Mouse (Mus musculus): Measurements from ENCODE around the gene Pnmt. TPM values are rescaled to one million over a fixed set of nuclear protein-coding genes. Genes with fewer than 3 reads are reported as not detected.

The Pnmt gene
- polyA plus RNA-seq, 1 experiment from 2014 or later, result not detected

DNA sequence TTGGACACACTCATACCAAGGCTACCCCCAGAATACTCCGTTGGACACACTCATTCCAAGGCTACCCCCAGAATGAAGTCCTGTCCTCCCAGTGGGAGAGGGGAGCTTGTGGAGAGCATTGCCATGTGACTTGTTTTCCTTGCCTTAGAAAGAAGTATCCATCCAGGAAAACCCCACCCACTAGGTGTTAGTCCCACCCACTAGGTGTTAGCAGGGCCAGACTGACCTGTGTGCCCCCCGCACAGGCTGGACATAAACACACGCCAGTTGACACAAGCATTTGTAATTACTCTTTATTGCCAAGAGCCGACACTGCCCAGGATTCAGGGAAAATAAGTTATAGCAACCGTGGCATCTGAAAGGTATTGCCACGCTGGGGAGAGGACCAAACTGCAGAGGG, 51.2 kb downstream of the Pnmt start:
- H3K36me3 ChIP-seq, result peaks cover 13% of the 10 kb centered on the region
- H3K4me1 ChIP-seq (replicated peaks), result peaks cover 7% of the 10 kb centered on the region; the same call in 1 of the 2 replicates
- no peak for ATAC-seq
- no peaks in the 10 kb centered on the region for H3K27me3 ChIP-seq (replicated peaks)
- H3K4me2 ChIP-seq (replicated peaks), result peak overlapping the region; percentile 92
- 68% methylated on average over 6 of the region's 6 CpGs for WGBS
- H3K9me3 ChIP-seq, result no peaks in the 10 kb centered on the region
- H3K4me3 ChIP-seq (replicated peaks), result no peak overlapping the region
- H3K27ac ChIP-seq, result no peak overlapping the region
- no peak overlapping the region for H3K9ac ChIP-seq

Other genes starting within 250 kb of the Pnmt start
- gene Fbxl20, start 236.0 kb upstream of the Pnmt start, polyA plus RNA-seq (2015; fragmentation: Nextera tagmentation; extraction: Ambion mirVana), result 10.4 and 14.9 TPM in 2 replicates
- 53.6 and 63.0 TPM in 2 replicates for gene Med1, start 193.2 kb upstream of the Pnmt start, polyA plus RNA-seq (2015; fragmentation: Nextera tagmentation; extraction: Ambion mirVana)
- 8.5 and 9.4 TPM in 2 replicates for gene Cdk12, start 183.4 kb upstream of the Pnmt start, polyA plus RNA-seq (2015; fragmentation: Nextera tagmentation; extraction: Ambion mirVana)
- gene Neurod2, start 56.8 kb upstream of the Pnmt start, polyA plus RNA-seq (2015; fragmentation: Nextera tagmentation; extraction: Ambion mirVana), result 0.09 TPM in 2 replicates
- 52.2 and 68.9 TPM in 2 replicates for gene Ppp1r1b, start 38.0 kb upstream of the Pnmt start, polyA plus RNA-seq (2015; fragmentation: Nextera tagmentation; extraction: Ambion mirVana)
- gene Stard3, start 28.1 kb upstream of the Pnmt start, polyA plus RNA-seq (2015; fragmentation: Nextera tagmentation; extraction: Ambion mirVana), result 39.4 and 39.7 TPM in 2 replicates
- 0.25 TPM in 1 of 2 replicates, not detected in the other for gene Tcap, start 2.6 kb upstream of the Pnmt start, polyA plus RNA-seq (2015; fragmentation: Nextera tagmentation; extraction: Ambion mirVana)
- gene Pgap3, start 14.0 kb downstream of the Pnmt start, polyA plus RNA-seq (2015; fragmentation: Nextera tagmentation; extraction: Ambion mirVana), result 15.5 and 16.7 TPM in 2 replicates
- gene Erbb2, start 26.0 kb downstream of the Pnmt start, polyA plus RNA-seq (2015; fragmentation: Nextera tagmentation; extraction: Ambion mirVana), result 31.9 and 35.1 TPM in 2 replicates
- gene Mien1, start 52.5 kb downstream of the Pnmt start, polyA plus RNA-seq (2015; fragmentation: Nextera tagmentation; extraction: Ambion mirVana), result 202 and 212 TPM in 2 replicates
- 71.0 and 73.7 TPM in 2 replicates for gene Grb7, start 59.9 kb downstream of the Pnmt start, polyA plus RNA-seq (2015; fragmentation: Nextera tagmentation; extraction: Ambion mirVana)
- gene Ikzf3, start 159.6 kb downstream of the Pnmt start, polyA plus RNA-seq (2015; fragmentation: Nextera tagmentation; extraction: Ambion mirVana), result 0.21 and 0.24 TPM in 2 replicates
- gene Zpbp2, start 164.6 kb downstream of the Pnmt start, polyA plus RNA-seq (2015; fragmentation: Nextera tagmentation; extraction: Ambion mirVana), result 0.53 and 0.60 TPM in 2 replicates
- gene Ormdl3, start 200.9 kb downstream of the Pnmt start, polyA plus RNA-seq (2015; fragmentation: Nextera tagmentation; extraction: Ambion mirVana), result 50.5 and 55.2 TPM in 2 replicates
- not detected in 2 replicates for gene Lrrc3c, start 211.8 kb downstream of the Pnmt start, polyA plus RNA-seq (2015; fragmentation: Nextera tagmentation; extraction: Ambion mirVana)
- gene Gm12355, start 239.2 kb downstream of the Pnmt start, polyA plus RNA-seq (2015; fragmentation: Nextera tagmentation; extraction: Ambion mirVana), result 0.99 and 1.0 TPM in 2 replicates
- not detected in 2 replicates for gene Gsdma3, start 239.9 kb downstream of the Pnmt start, polyA plus RNA-seq (2015; fragmentation: Nextera tagmentation; extraction: Ambion mirVana)

Data from intestine, embryonic 15.5 days (tissue).